Mouse (Mus musculus) brain, embryonic 14.5 days (tissue): ENCODE data around the gene Plppr3. TPM values are rescaled to one million over a fixed set of nuclear protein-coding genes. Genes with fewer than 3 reads are reported as not detected.

Experiments
- DNase-seq: peaks from one replicate; pipeline ENCODE4 v3.0.0-alpha.2; 2011; ENCODE audit warnings: low read depth
- CTCF ChIP-seq: fragments of 200-500 bp; IDR thresholded peaks from 2 replicates; pipeline ENCODE4 v1.5.1; 2012; ENCODE audit warnings: inconsistent platforms, mild to moderate bottlenecking, moderate library complexity, borderline replicate concordance; ENCODE audit not compliant: insufficient read depth, insufficient read length; ENCODE audit errors: extremely low read depth
- POLR2A ChIP-seq: fragments of 200-500 bp; IDR thresholded peaks from 2 replicates; pipeline ENCODE4 v1.6.1; 2012; ENCODE audit warnings: mild to moderate bottlenecking, inconsistent platforms, borderline replicate concordance; ENCODE audit not compliant: poor library complexity, insufficient read depth, insufficient read length, severe bottlenecking; ENCODE audit errors: extremely low read depth
- polyA plus RNA-seq: library from polyadenylated mRNA; depleted of rRNA; stranded (reverse); fragments of >200 nt; gene quantifications from 2 replicates; pipeline ENCODE4 v1.2.3, GENCODE M21; 2012

Gene Plppr3
- polyA plus RNA-seq, 1 experiment = 805 TPM

GRCm38 (mm10) chr10:79861230-79862048 is 13.0 kb downstream of the Plppr3 start:
- TF ChIP-seq CTCF (no peak), POLR2A (no peak)
- no peak for DNase-seq

GRCm38 (mm10) chr10:79860079-79860911 is 14.1 kb downstream of the Plppr3 start:
- TF ChIP-seq POLR2A = no peak
- no peak for TF ChIP-seq CTCF
- DNase-seq = no peak

GRCm38 (mm10) chr10:79859116-79859515 is 15.3 kb downstream of the Plppr3 start:
- TF ChIP-seq POLR2A (no peak), CTCF (no peak)
- no peak for DNase-seq

- TF ChIP-seq CTCF (no peak), POLR2A (no peak)
- peak; percentile 94 for DNase-seq
Measured at GRCm38 (mm10) chr10:79858416-79859074, 15.9 kb downstream of the Plppr3 start.

GRCm38 (mm10) chr10:79857894-79858293 is 16.5 kb downstream of the Plppr3 start:
- no peak for DNase-seq
- TF ChIP-seq POLR2A (no peak), CTCF (no peak)

- DNase-seq = peak; percentile 75
Measured at GRCm38 (mm10) chr10:79857452-79857811, 17.0 kb downstream of the Plppr3 start.

GRCm38 (mm10) chr10:79856704-79857451 is 17.6 kb downstream of the Plppr3 start:
- DNase-seq = no peak
- TF ChIP-seq CTCF (no peak), POLR2A (no peak)

More at GRCm38 (mm10) chr10:79857452-79857811, 17.0 kb downstream of the Plppr3 start:
- TF ChIP-seq CTCF (no peak), POLR2A (no peak)

GRCm38 (mm10) chr10:79856280-79856679 is 18.2 kb downstream of the Plppr3 start:
- no peak for DNase-seq
- TF ChIP-seq CTCF = no peak
- TF ChIP-seq POLR2A = no peak

- DNase-seq = peak; percentile 61
- no peak for TF ChIP-seq POLR2A
- TF ChIP-seq CTCF = no peak
Measured at GRCm38 (mm10) chr10:79855558-79856184, 18.8 kb downstream of the Plppr3 start.
